Mouse (Mus musculus): Measurements from ENCODE around the gene Pcdh15. TPM values are rescaled to one million over a fixed set of nuclear protein-coding genes. Genes with fewer than 3 reads are reported as not detected.

Pcdh15 gene
- total and polyA plus RNA-seq, 2 experiments from 2014 or later, result 9.2 to 31.0 TPM

GRCm38 (mm10) chr10:74339247-74340160 lies 1240.4 kb downstream of the Pcdh15 start:
- H3K27me3 ChIP-seq (ENCODE audit: insufficient read depth, low read length), result no peaks in the 10 kb centered on the region
- no peaks in the 10 kb centered on the region for H3K4me1 ChIP-seq (ENCODE audit: insufficient read depth, low read length)
- H3K36me3 ChIP-seq (ENCODE audit: insufficient read depth, low read length), result no peaks in the 10 kb centered on the region
- no peaks in the 10 kb centered on the region for H3K9me3 ChIP-seq (ENCODE audit: low read length)
- DNase-seq (ENCODE audit: low spot score) (no peak), ATAC-seq (no peak)
- no peak overlapping the region for H3K4me2 ChIP-seq (ENCODE audit: low read depth, low read length)
- no peak for TF ChIP-seq CTCF (IDR thresholded peaks at IDR 0.05; ENCODE audit: low read depth)
- H3K9ac ChIP-seq (replicated peaks; ENCODE audit: low read length), result no peak overlapping the region
- no peak overlapping the region for H3K27ac ChIP-seq
- no peak overlapping the region for H3K4me3 ChIP-seq (ENCODE audit: low read length)
- WGBS, result 60% methylated on average over 3 of the region's 3 CpGs

DNA sequence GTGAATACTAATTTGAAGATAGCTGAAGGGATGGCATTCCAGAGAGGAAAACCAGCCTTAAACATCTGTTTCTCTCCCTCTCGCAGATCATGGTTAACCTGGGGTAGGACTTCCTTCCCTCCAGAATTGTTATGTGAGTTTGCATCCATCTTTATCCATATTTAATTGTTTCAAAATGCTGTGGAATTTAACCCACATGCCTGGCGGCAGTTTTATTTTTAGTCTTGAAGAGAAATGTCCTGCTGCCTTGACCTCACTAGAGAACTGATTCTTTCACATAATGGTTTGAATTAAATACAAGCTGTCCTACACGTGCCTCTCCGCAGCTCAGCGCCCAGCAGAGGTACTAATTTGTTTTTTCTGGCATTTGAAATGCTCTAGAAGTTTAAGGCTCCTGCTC lies 1260.4 kb downstream of the Pcdh15 start:
- Histone ChIP-seq H3K9me3 (ENCODE audit: low read length) (no peaks in the 10 kb centered on the region), H3K36me3 (ENCODE audit: insufficient read depth, low read length) (no peaks in the 10 kb centered on the region), H3K27ac (no peak overlapping the region), H3K4me2 (ENCODE audit: low read depth, low read length) (no peak overlapping the region), H3K4me3 (ENCODE audit: low read length) (no peak overlapping the region), H3K9ac (replicated peaks; ENCODE audit: low read length) (no peak overlapping the region), H3K27me3 (ENCODE audit: insufficient read depth, low read length) (no peaks in the 10 kb centered on the region), H3K4me1 (ENCODE audit: insufficient read depth, low read length) (no peaks in the 10 kb centered on the region)
- TF ChIP-seq CTCF (IDR thresholded peaks at IDR 0.05; ENCODE audit: low read depth), result no peak
- ATAC-seq (no peak), DNase-seq (ENCODE audit: low spot score) (no peak)
- 45% methylated on average over 5 of the region's 5 CpGs for WGBS

- Histone ChIP-seq H3K9ac (replicated peaks; ENCODE audit: low read length) (no peak overlapping the region), H3K4me1 (ENCODE audit: insufficient read depth, low read length) (no peaks in the 10 kb centered on the region), H3K4me3 (ENCODE audit: low read length) (no peak overlapping the region), H3K4me2 (ENCODE audit: low read depth, low read length) (no peak overlapping the region), H3K27ac (no peak overlapping the region), H3K27me3 (ENCODE audit: insufficient read depth, low read length) (no peaks in the 10 kb centered on the region), H3K9me3 (ENCODE audit: low read length) (no peaks in the 10 kb centered on the region), H3K36me3 (ENCODE audit: insufficient read depth, low read length) (no peaks in the 10 kb centered on the region)
- no peak for ATAC-seq
- no peak for TF ChIP-seq CTCF (IDR thresholded peaks at IDR 0.05; ENCODE audit: low read depth)
- 72% methylated on average over 1 of the region's 1 CpGs for WGBS
- DNase-seq (ENCODE audit: low spot score), result no peak
These were observed 1279.6 kb downstream of the Pcdh15 start for GRCm38 (mm10) chr10:74378697-74379096.

DNA sequence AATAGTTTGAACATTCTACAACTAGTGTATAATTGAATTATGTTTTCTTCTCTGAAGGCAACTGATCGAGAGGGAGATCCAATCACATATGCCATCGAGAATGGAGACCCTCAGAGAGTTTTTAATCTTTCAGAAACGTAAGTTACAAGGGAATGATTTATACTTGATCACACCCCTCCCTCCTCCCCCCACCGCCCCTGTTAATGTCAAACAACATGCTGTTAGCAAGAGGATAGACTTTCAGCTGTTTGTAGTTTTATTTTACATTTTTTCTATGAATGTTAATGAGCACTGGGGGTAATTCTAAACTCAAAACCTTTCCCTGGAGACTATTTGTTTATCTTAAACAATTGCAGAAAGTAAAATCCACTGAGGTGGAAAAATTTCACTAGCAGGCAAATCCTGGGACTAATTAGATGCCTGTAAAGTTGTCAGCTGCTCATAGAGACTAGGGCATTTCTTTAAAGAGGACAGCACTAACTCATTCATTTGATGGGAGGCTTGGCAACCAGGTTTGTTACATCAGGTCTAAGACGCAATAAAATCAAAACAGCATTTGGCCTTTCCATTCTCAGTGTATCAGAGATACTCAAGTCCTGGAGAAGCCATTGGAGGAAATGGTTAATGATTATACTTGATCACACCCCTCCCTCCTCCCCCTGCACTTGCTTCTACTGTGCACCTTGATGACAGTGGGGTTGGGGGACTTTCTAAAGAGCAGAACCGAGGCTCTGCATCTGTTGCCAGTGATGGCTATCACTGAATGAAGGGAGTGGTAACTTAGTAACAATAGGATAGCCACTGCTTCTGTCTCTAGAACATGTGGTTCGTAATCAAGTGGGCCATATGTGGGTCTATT lies 1280.4 kb downstream of the Pcdh15 start:
- no peak for DNase-seq (ENCODE audit: low spot score)
- no peak for TF ChIP-seq CTCF (IDR thresholded peaks at IDR 0.05; ENCODE audit: low read depth)
- WGBS, result 56% methylated on average over 7 of the region's 7 CpGs
- H3K4me3 ChIP-seq (ENCODE audit: low read length), result no peak overlapping the region
- H3K4me1 ChIP-seq (ENCODE audit: insufficient read depth, low read length), result no peaks in the 10 kb centered on the region
- no peak overlapping the region for H3K9ac ChIP-seq (replicated peaks; ENCODE audit: low read length)
- no peak overlapping the region for H3K27ac ChIP-seq
- no peaks in the 10 kb centered on the region for H3K27me3 ChIP-seq (ENCODE audit: insufficient read depth, low read length)
- H3K36me3 ChIP-seq (ENCODE audit: insufficient read depth, low read length), result no peaks in the 10 kb centered on the region
- no peak overlapping the region for H3K4me2 ChIP-seq (ENCODE audit: low read depth, low read length)
- no peaks in the 10 kb centered on the region for H3K9me3 ChIP-seq (ENCODE audit: low read length)
- no peak for ATAC-seq

- WGBS, result 60% methylated on average over 10 of the region's 10 CpGs
- no peaks in the 10 kb centered on the region for H3K27me3 ChIP-seq (ENCODE audit: insufficient read depth, low read length)
These were observed 1288.7 kb downstream of the Pcdh15 start for GRCm38 (mm10) chr10:74387538-74388499.

DNA sequence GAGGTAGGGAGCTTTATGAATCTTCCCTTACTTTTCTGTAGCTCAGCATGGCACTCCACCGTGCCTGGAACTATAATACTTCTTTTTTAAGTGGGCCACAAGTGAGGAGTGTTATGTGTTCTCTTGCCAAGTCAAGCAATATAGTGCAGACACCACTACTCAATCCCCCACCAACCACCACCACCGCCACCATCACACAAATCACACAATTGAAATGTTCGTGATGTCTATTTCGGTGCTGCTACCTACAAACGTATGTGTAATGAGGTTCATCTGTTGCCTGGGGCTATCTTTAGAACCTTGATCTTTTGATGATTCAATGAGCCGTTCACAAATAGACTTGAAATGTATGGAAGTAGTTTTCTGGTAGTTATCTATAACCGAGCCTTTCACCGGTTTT lies 1304.0 kb downstream of the Pcdh15 start:
- DNase-seq (ENCODE audit: low spot score) (no peak), ATAC-seq (no peak)
- Histone ChIP-seq H3K4me3 (ENCODE audit: low read length) (no peak overlapping the region), H3K27me3 (ENCODE audit: insufficient read depth, low read length) (no peaks in the 10 kb centered on the region), H3K4me1 (ENCODE audit: insufficient read depth, low read length) (no peaks in the 10 kb centered on the region), H3K27ac (no peak overlapping the region), H3K9me3 (ENCODE audit: low read length) (no peaks in the 10 kb centered on the region), H3K9ac (replicated peaks; ENCODE audit: low read length) (no peak overlapping the region), H3K4me2 (ENCODE audit: low read depth, low read length) (no peak overlapping the region), H3K36me3 (ENCODE audit: insufficient read depth, low read length) (no peaks in the 10 kb centered on the region)
- no peak for TF ChIP-seq CTCF (IDR thresholded peaks at IDR 0.05; ENCODE audit: low read depth)
- WGBS, result 82% methylated on average over 8 of the region's 8 CpGs

More at GRCm38 (mm10) chr10:74387538-74388499, 1288.7 kb downstream of the Pcdh15 start:
- DNase-seq (ENCODE audit: low spot score) (peak; percentile 42), ATAC-seq (peak; percentile 58; the same call in 1 of the 2 replicates)
- Histone ChIP-seq H3K4me3 (ENCODE audit: low read length) (no peak overlapping the region), H3K9me3 (ENCODE audit: low read length) (no peaks in the 10 kb centered on the region), H3K4me1 (ENCODE audit: insufficient read depth, low read length) (no peaks in the 10 kb centered on the region), H3K9ac (replicated peaks; ENCODE audit: low read length) (no peak overlapping the region), H3K27ac (no peak overlapping the region), H3K36me3 (ENCODE audit: insufficient read depth, low read length) (no peaks in the 10 kb centered on the region), H3K4me2 (ENCODE audit: low read depth, low read length) (no peak overlapping the region)
- TF ChIP-seq CTCF (IDR thresholded peaks at IDR 0.05; ENCODE audit: low read depth), result no peak
